Mouse (Mus musculus): ENCODE results near the gene Eps8.

Gene Eps8

DNA sequence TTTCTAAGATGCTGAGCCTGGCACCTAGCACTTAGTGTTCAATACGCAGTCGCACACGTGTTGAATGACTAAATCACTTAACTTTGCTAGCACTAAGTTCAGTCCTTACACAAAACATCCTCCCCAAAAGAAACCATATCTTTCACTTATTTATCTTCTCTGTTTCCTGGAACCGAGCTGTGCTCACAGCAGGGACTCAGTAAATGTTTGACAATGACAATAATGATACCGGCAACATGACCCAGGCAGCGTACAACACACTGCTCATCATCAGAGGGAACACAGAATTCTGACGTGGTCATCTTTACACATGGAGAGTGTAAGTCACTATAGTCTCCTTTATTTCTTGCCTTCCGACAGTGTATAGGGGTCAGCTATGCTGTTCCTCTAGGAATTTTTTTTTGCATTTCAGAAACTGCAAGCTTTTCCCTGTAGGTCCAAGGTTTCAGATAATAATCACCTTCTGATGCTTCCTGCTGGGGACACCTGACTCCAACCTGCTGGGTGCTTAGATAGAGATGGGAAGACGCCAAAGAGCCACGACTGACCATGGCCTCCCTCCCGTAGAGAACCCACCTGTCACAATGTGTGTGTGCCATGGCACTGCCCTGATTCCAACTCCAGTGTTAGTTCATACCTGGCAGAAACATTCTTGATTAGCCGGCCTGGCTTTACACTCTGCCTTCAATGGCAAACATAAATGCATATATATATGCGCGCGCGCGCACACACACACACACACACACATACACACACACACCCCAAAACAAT is 46.3 kb downstream of the Eps8 start:
- no peak for DNase-seq

DNA sequence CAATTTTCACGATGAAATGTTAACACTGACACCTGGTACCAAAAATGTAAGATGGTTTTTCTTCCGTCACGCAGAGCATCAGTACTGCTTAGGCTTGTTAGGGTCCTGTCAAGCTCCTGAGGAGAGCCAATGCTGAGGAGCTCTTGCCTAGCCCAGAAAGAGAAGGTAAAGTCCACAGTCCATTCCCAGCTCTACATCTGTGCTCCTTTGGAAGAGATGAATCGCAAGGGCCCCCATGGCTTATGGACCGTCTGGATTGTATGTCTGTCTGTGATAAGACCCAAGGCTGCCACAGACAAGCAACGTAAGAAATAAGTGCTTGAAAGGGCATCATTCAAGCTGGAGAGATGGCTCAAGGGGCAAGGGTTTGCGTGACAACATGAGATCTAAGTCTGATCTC is 48.1 kb downstream of the Eps8 start:
- no peak for DNase-seq

DNA sequence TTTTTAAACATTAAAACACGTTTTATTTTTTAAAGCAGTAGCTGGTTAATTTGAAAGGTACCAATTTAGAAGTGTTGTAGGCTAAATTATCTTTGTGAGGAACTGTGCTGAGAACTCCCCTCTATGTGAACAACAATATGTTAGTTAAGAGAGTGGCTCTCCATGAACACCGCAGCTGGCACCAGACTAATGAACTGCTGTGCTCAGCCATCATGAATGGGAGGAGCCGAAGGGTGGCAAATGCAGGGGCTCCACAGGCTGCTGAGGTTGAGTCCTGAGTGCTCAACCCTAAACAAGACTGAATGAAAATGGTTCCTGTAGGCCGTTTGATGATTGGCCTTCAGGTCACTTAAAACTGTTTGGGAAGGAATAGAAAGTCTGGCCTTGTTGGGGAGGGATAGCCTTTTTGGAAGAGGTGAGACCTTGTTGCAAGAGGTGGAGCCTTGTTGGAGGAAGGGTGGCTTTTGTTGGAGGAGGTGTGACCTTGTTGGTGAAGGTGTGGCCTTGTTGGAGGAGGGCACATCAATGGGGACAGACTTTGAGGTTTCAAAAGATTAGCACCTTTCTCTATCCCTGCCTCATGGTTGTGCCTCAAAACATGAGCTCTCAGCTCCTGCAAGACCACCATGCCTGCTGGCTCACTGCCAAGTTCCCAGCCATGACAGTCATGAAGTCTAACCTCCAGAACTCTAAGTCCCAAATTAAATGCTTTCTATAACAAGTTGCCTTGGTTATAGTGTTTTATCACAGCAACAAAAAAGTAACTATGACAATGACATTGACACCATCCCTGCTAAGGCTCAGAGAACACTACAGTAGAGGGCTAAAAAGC is 50.0 kb downstream of the Eps8 start:
- no peak for DNase-seq

GRCm38 (mm10) chr6:137598306-137598705 is 56.4 kb downstream of the Eps8 start:
- no peak for DNase-seq

DNA sequence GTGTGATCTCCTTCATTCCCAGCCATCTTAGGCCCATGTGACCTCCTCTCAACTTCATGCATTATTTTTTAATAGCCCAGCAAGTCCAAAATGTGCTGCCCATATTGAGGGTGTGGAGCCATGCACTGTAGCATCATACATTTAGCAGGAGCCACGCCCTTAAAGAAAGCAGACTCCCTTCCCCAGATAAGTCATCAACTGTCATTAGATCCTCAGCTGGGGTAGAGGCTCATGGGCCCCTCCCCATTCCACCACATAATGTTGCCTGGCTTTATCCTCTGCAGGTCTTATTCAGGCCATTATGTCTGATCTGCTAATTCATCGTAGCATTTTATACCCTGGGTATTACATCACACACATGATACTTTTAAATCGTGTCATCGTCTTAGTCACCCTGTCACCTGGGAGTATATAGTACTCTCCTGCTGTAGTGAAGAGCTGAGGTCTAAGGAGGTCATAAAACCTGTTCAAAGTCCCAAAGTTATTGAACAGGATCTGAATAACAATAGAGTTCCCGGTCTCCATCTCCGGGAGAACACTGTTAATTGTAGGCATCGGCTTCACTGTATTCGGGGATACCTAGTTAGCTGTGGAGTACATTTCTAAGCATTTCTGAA is 57.1 kb downstream of the Eps8 start:
- no peak for DNase-seq

GRCm38 (mm10) chr6:137592582-137592981 is 62.1 kb downstream of the Eps8 start:
- DNase-seq, result no peak

GRCm38 (mm10) chr6:137589245-137589618 is 65.4 kb downstream of the Eps8 start:
- no peak for DNase-seq

DNA sequence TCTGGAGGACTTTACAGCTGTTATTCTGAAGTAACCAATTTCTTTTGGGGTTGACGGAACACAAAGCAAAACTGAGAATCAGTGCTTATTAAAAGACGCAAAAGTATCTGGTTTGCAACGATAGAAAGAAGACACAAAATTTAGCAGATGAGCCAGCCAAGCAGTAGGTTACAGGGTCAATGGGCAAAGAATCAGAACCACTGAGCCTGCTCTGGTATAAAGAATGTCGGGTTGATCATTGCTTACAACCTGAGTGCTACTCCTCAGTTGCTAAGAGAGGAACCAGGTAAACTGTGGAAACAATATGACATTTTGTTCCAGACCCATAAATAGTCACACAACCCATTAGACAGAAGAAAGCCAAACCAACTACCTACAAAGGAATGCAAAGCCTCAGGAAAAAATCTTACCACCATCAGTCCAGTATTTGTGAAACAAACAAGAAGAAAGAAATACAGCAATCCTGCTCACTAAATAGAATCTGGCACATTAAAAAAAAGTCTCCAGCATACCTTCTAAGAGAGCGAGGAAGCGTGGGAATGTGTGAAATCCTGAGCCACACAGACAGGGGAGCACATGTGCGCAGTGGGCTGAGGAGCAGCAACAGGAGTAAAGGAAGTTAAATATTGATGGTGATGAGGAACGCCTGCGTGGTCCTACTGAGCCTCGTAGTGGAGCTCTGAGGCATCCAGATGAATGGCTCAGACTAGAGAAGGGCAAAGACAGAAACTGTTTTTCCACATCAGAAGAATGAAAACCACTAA is 66.0 kb downstream of the Eps8 start:
- no peak for DNase-seq

DNA sequence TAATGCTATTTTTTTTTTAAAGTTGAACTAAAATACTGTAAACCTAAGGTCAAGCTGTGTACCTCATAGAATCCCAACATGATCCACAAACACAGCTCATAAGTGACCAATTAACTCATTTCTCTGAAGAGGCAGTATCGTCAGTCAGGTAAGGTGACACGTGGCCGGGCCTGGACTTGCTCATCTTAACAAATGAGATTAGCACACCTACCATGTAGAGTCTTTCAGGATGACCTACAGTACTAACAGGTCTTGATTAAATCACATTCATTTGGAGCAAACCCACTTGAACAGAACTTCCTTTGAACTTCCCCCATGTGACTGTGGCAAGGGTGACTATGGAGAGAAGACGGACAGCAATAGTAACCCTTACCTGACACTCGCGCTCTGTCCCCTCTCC is 66.8 kb downstream of the Eps8 start:
- no peak for DNase-seq

- no peak for DNase-seq
Measured at GRCm38 (mm10) chr6:137585229-137585628, 69.4 kb downstream of the Eps8 start.

- DNase-seq, result no peak
Measured at GRCm38 (mm10) chr6:137583056-137583455, 71.6 kb downstream of the Eps8 start.

- DNase-seq, result no peak
Measured at GRCm38 (mm10) chr6:137582207-137582889, 72.3 kb downstream of the Eps8 start.

- no peak for DNase-seq
Measured at GRCm38 (mm10) chr6:137581331-137582010, 73.2 kb downstream of the Eps8 start.

DNA sequence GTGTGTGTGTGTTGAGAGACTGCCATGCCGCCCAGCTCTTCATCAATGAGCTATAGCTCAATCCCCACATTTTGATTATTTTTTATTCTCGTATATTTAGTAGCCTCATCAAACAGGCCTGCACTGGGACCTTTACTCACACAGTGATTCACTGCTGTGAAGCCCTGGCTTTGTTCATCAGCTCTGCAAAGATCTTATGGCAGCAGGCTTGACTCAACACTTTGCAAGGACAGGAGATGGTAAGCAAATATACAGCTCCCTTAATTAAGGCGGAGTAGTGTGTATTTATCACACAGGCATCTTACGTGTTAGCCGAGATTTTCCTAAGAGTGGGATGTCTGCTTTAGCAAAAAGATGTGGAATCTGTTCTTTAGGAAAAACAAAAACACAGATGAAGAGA is 74.2 kb downstream of the Eps8 start:
- DNase-seq, result no peak

DNA sequence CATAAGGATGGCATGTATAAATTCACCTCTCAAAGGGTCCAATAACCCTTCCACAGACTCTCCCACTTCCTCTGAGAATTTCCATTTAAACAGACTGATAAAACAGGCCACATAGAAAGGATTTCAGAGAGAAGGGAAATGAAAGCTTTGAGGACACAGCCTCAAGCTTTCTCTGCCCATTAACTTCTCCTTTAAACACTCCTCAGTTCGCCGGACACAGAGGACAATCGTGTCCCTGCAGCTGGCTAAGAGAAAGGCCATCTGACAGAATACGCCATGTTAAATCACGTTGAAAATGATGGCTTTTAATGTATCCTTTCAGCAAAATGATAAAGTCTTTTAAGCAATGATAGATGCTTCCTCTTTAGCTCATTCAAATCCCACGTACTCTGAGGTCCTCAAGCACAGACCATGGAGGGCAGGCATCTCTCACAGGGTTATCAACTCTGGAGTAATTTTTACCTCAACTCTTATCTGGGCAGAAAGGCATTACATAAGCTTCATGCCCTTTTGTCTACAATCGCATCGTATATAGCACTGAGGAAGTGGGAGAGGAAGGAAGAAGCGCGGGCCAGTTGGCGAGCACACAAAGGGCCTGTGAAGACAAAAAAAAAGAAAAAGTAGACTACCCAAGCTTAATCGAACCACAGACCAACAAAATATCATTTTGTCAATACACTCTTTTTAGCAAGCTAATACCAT is 77.9 kb downstream of the Eps8 start:
- no peak for DNase-seq

DNA sequence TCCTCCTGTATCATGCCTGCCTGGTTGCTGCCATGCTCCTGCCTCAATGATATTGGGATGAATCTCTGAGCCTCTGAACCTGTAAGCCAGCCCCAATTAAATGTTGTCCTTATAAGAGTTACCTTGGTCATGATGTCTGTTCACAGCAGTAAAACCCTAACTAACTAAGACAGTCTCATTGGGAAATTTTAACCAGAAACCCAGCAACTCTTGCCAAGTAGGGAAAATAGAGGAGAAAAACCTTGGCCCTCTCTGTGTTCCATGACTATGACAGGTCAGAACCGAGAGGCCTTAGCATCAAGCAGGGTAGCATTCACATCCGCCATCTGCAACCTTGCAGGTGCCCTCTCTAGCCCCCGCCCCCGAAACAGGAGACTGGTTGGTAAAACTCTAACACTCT is 78.6 kb downstream of the Eps8 start:
- DNase-seq, result no peak

DNA sequence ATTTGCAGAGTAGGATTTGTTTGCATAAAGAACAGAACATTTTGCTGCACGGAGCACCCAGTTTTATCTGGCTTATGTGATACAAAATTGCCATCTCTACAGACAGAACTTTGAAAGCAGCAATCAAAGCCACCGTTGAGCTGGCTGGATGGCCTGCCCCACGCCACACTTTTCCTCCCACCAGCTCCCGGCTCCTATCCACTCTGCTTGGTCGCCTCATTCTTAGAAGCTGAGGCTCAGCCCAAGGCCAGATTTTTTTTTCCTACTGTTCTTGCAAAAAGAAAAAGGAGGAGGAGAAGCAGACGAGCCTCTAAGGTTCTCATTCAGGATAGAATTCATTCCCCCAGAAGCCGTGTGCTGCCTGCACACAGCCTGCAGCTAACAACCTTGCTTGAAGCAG is 80.8 kb downstream of the Eps8 start:
- no peak for DNase-seq

DNA sequence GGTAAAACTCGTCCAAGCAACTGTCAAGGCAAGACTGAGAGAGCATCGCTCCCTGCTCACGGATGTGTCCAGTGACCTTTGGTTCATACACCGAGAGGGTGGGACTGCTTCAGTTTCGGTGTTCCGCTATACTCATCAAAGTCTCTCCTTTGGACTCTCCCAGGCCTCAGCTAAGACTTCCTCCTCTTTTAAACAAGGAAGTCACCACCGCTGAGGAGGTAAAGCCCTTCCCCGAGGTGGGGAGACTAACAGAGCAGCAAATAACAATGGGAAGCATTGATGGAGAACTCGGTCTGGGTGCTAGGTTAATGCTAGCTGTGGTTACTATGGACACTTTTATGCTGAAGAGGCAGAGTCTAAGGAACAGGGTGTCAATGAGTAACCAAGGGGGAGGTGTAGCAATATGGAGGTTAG is 84.0 kb downstream of the Eps8 start:
- DNase-seq, result no peak

- DNase-seq, result no peak
Measured at GRCm38 (mm10) chr6:137570019-137570418, 84.7 kb downstream of the Eps8 start.

DNA sequence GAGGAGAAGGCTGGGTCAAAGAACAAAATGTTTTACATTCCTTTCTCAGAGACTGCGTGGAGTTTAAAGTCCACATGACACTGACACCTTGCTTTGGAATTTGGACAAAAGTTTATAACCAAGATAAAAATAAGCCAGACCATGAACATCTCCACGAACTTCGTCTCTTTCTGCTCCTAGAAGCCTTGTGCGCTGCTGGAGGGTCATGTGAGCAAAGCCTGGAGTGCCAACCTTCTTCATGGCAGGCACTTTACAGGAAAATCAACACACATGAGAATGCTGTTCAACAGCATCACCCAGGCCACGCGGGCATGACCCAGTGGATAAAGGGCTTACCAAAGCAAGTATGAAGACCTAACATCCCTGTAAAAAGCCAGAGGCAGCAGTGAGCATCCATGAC is 85.6 kb downstream of the Eps8 start:
- no peak for DNase-seq

- DNase-seq, result no peak
Measured at GRCm38 (mm10) chr6:137565890-137566289, 88.8 kb downstream of the Eps8 start.

Data from thymus, postnatal 36 days (tissue).